Mouse (Mus musculus): Measurements from ENCODE around the gene Nek7.

The Nek7 gene

DNA sequence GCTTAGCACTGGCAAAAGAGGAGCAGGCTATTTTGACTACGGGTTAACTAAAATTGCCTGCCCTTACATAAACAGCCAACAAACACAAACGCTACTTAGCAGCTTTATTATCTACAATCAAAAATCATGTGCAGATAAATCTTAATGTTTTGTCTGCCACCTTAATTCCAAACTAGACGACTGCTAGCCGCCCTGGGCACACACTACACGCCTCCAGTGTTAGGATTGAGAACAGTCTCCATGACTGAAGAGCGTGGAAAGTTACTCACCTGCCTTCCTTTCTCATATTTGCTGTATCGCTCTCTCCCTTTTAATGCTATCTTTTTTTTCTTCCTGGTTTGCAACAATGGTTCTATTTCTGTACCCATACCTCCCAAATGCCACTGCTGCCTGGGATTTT, 12.1 kb downstream of the Nek7 start:
- DNase-seq (ENCODE audit: low spot score): no peak

DNA sequence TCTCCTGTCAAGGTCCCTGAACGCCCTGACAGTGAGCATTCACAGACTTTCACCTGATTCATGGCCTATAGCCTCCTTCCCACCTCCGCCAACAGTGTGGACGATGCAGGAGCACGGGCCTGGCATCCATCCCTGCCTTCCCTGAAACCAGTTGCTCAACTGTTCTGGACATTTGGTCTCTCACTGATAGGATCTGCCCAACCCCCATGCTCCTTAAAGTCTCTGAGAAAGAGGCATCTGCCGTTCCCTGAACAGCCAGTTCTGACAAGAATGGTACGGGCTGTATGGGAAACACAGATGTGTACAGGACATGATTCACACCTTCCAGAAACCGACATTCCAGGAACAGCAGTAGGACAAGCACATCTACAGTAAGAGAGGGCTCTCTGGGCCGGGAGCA, 13.2 kb downstream of the Nek7 start:
- no peak for DNase-seq (ENCODE audit: low spot score)

DNA sequence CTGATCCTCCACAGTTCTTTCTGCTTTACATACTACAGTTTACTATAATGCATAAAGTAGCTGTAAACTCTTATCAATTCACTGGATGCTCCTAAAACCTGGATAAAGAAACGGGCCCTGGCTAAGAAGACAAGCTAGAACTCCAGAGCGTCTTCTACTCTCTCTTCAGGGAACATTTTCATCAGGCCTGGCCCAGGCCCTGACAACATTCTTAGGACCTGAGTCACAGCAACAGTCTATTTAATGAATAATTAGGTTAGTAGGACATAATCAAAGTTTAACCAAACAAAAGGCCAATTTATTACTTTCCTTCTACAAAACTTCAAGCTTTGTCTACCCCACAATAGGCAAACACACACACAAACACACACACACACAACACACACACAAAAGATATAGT, 15.2 kb downstream of the Nek7 start:
- no peak for DNase-seq (ENCODE audit: low spot score)

DNA sequence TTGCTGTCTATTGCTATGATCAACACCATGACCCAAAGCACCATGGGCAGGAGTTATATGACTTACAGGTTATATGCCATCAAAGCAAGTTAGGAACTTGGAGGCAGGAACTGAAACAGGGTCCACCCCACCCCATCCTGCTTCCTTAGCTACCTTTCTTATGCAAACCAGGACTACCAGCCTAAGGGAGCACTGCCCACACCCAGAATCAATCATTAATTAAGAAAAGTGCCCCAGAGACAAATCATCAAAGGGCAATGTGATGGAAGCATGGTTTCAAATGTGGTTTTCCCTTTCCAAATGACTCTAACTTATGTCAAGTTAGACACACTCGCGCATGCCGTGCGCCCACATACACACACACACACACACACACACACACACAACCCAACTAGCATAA, 16.0 kb downstream of the Nek7 start:
- DNase-seq (ENCODE audit: low spot score): no peak

DNA sequence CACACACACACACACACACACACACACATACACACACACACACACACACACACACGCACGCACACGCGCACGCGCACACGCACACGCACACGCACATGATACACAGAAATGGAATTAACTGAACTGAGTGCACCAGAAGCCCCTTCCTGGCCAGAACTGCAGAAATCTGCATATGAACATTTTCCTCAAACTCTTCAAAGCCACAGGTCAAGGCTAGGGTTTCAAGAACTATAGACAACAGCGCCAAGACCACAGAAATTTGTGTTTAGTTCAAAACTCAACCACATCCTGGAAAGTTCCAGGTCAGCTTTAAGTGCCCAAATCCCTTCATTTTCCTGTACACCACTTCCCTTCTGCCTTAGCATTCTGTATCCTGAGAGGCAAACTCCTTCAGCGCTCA, 21.9 kb downstream of the Nek7 start:
- no peak for DNase-seq (ENCODE audit: low spot score)

DNA sequence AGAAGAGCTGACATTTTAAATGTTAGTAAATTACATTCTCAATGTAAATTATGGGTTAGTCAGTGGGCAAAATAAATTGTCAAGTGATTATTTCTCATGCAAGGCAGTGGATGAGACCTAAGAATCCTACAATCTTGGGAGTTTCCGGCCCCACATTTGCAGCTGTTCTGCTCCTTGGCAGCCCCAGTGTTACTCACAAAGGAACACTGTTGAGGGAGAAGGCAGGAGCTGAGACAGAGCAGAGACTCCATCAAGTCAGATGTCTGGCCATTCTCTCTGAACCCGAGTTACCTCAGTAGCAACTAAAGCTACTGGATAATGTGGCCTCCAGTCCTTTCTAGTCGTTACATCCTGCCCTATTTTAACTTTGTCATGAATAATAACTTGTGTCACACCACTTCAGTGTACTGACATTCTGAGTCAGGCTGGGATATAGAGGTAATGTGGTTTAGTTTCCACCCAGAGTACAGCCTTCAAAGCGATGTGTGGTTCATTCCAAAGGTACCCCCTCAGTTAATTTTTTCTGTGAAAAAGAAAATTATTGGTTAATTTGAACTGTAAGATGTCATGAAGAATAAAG, 23.7 kb downstream of the Nek7 start:
- DNase-seq (ENCODE audit: low spot score): no peak

DNA sequence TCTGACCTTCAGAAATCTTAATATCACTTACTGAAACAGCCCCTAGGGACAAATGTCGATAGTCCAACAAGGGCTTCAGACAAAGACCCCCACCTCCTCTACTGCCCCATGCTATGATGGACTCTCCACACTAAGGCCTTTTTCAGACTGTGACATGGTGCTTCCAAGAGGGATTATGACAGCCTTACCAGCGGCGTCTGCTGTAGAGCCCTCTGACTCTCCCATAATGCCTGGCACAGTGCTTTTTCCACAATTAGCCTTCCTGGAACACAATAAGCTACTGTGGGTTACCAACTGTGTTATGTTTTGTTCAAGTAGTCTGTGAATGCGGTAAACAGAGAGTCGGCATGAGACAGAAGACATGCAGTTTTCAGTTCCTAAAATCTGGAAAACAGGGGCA, 25.0 kb downstream of the Nek7 start:
- no peak for DNase-seq (ENCODE audit: low spot score)

DNA sequence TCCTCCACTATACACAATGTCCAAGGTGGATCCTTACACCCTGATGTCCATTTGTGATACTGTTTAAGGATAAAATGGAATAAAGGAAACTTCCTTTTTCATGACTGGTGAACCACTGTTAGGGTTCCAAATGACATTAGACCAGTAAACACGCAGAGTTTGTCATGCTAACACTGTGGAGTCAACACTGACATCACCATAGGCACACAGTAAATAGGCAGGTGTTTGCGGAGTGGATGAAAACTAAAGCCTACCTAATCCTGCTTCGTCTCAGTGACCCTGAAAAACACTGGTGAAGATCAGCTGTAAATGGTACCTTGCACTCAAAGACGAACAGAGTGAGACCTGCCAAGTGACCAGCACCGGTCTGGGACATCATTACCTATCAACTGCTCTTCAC, 26.0 kb downstream of the Nek7 start:
- DNase-seq (ENCODE audit: low spot score): no peak

DNA sequence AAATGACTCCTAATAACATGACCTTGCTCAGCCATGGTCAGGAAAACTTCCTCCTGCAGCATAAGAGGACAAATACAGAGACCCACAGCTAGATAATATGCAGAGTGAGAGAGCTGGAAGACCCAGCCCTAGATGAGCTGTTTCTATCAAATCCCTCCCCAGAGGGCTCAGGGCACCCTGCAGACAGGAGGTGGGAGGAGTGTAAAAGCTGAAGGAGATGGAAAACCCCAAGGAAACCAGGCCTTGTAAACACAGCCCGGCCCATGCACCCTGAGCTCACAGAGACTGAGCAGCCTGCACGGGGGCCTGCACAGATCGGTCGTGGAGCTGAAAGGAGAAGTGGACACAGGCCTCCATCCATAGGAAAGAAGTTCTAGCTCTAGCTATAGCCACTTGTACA, 27.5 kb downstream of the Nek7 start:
- DNase-seq (ENCODE audit: low spot score): no peak

DNA sequence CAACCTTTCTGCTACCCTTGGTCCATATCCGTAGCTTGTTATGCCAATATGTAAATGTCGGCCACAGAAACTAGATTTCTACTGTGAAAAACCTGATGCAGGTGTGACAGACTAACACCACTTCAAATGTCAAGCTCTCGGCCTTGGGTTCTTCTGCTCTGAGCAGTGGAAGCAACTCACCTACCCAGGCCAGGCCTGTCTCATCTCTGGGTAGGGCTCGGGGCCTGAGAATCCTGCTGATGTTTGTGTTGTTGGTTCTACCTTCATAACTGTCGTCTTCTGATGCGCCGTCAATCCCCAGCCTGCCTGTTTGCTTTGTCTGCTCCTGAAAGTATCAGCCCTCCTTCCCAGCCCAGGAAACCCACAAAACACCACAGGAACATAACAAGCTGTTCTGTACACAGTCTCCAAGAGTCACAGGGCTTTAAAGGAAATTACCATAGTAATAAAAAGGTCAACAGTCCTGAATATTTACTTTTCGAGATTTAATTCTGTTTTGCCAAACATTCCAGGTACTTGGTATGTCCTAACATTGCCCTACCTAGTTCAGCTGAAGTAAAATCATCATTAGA, 29.4 kb downstream of the Nek7 start:
- DNase-seq (ENCODE audit: low spot score): no peak

DNA sequence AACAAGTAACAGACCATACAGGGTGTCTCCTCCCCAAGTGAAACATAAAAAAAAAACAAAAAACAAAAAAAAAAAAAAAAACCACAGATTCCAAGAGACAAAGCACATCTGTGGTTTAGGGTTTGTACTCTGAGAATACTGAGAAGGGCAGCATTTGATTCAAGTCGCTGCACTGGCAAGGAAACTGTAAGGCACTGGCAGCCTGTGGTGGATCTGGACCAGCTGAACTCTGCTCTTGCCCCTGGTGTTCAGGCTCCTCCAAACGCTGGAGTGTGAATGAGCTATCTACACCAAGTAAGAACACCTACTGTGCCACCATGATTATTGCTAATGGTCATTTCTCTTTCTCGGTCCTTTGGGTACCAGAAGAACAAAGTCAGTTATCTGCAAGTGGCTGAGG, 30.8 kb downstream of the Nek7 start:
- DNase-seq (ENCODE audit: low spot score): no peak

DNA sequence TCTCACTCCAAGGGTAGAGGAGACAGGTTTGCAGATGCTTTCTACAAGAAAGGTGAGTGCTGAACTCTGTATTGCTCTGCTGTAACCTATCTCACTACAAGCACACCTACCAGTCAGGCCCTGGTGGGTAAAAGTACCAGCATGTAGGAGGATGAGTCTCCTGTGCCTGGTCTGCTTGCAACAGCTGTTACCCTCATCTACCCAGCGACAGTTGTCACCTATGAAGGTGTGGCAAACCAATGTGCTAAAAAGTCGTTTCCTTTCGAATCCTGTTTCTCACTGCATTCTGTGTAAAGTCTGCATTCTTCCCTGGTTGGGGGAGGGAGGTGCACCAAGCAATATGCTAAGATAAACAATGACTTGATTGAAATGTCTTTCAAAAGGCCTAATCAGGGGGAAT, 32.1 kb downstream of the Nek7 start:
- DNase-seq (ENCODE audit: low spot score): no peak

DNA sequence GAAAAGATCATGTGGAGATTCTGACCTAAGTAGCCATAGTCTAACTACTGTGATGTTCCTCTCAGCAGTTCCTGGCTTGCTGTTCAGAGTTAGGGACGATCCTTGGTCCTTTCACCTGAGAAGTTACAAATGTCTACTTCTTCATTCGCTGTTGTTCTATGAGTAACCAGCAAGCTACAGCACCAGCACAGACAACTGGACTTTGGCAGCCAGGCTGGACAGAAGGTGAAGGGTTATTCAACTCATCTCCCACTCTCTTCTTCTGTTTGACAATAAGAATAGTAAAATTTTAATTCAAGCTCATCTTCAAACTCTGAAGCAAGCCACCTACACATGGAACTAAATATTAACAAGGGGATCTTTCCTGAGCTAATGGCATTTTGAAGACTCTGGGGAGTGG, 33.0 kb downstream of the Nek7 start:
- no peak for DNase-seq (ENCODE audit: low spot score)

DNA sequence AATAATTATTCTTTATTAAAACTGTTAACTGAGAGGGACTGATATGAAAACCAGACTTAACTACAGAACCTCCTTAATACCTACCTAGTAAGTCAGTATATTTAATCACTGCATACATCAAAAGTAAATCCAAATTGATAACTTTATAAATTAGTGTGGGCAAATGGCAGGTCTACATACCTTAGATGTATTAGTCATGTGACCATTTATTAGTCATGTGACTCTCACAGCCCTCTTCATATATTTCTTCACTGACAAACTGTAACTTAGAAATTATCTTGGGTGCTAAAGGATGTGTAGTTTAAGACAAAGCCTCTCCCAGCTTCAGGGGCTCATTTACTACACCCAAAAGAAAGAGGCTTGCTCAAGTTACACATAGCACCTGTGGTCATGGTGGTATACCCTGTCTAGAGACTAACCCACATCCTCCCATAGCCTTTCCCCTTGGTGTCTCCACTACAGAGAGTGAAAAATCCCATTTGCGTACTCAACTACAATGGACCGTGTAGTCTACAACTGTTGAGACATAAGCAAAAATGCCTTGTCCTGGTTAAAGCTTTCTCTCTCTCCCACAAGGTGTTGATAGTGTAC, 35.4 kb downstream of the Nek7 start:
- DNase-seq (ENCODE audit: low spot score): no peak

DNA sequence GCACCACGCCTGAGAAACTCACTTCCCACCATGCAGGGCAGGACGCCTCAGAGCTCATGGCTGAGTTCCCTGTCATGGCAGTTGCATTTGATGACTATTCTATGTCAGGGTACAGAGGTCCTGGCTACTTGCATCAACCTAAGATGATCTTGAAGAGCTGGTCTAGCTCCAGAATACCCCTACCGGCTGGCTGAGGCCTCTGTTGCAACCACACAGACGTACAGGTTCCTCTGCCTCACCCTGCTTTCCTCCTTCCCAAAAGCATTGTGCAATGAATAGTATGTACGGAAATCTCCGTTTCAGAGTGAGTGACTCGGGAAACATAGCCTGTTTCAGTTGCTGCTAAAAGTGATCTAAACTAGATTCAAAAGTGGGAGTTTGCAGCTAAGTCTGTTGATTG, 37.7 kb downstream of the Nek7 start:
- no peak for DNase-seq (ENCODE audit: low spot score)

DNA sequence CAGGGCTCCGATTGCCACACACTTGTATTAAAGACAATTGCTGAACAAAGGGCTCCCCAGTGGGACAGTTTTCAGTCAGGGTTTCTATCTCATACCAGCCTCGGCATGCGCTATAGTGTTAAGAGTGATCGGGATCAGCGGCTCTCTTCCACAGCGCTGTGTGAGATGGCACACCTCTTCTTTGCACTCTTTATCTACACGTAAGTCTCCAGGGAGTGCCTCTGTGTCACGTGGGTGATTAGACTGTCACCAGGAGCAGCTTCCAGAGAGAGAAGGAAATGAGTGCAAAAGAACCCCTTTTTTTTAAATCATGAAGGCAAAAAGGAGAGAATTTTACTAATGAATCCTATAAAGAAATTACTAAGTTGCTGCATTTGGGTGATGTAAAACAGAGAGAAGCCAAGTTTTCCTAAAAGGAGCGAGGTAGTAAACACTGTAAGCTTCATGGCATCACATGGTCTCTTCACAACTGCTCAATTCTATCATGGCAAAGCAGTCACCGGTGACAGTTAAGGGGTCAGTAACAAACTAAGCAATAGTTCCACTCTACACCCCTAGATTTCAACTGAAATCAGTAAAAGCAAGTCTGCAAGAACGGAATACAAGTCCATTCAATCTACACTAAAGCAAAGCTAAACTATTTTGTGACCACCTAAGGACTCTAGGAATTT, 40.0 kb downstream of the Nek7 start:
- no peak for DNase-seq (ENCODE audit: low spot score)

DNA sequence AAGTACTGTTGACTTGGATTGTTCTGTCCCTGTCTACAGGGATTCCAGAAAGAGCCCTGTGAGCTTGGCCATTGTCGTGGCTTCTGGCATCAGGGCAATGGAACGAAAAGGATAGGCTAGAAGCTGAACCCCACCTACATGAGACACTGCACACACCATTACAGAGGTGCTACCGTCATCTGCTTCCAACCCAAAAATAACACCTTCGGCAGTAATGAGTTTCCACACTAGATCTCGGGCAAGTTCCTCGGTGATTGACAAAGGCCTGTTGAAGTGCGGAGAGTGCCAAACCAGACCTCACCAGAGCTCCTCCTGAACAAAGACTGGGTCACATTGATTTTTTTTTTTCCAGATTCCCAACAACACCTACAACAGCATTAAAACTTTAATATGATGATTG, 40.7 kb downstream of the Nek7 start:
- no peak for DNase-seq (ENCODE audit: low spot score)

DNA sequence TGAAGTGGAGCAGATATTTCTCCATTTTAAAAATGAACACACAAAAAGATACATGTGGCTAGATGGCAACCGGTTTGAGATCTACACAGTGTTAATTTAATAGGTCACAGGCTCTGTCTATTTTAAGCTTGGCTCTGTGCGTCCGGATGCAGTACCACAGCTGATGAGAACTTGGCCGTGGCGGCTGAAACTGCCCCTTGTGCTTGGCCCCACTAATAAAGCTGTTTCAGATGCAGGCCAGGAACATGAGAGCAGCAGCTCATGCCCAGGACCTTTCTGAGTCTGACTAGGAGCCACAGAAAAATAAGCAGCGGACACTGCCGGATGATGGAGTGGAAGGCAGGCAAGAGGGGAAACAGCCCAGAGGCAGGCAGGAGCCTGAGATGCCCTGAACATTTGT, 43.1 kb downstream of the Nek7 start:
- no peak for DNase-seq (ENCODE audit: low spot score)

DNA sequence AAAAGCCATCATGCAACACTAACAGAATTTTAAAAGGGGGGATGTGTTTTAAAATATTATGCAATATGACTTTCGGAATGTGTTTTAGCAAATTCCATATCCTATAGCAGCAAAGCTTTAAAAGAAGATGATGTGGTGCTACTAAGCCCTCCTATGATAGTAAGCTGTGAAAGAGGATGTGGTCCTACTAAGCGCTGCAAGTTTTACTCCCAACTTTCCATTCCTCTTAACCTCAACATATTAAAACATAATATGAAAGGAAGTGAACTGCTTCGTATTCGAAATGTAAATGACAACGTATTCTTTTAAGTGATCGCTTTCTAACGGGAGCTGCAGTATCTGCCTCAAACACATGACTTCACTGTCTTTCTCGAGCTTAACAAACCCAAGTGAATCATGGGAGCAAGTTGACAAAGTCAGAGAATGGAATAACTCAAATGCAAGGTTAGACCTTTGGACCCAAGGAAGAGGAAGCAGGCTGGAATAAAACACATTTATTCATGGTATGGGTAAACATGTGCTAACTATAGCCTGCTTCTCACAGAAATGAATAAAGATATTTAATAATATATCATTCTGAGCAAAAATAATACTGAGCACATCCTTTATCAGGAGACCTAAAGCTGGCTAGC, 43.8 kb downstream of the Nek7 start:
- no peak for DNase-seq (ENCODE audit: low spot score)

DNA sequence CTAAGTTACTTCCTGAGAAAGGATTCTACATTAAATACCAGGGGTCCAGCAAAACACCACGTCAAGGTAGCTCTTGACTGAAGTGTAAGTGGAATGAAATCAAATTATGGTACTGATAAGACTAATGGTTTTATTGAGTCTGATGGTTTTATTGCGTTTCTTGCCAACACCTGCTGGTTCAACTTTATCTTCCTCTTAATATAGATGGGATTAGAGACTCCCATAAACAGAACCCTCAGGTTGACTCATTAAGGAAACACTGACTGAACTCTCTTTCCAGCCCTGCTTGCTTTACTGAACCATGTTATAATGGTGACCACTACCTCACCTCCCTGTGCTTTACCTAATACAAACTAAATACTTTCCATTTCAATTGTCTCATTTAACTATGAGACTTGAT, 44.3 kb downstream of the Nek7 start:
- DNase-seq (ENCODE audit: low spot score): no peak

DNA sequence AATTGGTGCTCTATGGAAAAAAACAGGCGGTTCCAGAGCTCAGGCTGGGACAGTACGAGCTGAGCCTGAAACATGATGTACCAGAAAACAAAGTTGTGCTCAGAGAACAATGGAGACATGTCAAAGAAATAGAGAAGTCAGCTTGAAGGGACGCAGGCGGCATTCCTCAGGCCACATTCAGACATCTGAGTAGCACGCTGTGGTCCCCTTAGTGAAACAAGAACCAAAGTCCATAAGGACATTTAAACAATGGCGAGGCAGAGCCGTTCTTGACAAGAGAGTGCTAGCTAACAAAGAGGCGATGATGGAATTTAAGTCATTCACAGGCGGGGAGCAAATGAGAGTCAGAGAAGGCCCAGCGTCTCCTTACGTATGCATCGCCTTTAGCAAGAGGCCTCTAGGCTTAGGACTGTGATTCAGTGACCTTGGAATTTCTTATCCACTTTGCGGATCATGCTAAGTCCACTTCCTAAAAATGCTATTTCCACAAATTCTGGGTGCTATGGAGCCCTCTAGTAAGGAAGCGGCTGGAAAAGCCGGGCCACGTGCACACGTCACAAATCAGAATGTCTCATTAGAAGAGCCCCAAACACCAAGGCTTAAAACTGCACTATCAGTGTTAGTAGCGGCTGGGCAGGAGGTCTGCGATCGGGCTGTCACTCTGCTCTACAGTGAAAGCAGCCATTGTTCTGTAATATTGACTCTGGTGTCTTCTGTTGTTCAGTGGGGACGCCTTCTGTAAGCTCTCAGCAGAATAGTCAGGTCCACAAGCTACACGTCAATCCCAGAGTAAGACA, 48.2 kb downstream of the Nek7 start:
- DNase-seq (ENCODE audit: low spot score): no peak

DNA sequence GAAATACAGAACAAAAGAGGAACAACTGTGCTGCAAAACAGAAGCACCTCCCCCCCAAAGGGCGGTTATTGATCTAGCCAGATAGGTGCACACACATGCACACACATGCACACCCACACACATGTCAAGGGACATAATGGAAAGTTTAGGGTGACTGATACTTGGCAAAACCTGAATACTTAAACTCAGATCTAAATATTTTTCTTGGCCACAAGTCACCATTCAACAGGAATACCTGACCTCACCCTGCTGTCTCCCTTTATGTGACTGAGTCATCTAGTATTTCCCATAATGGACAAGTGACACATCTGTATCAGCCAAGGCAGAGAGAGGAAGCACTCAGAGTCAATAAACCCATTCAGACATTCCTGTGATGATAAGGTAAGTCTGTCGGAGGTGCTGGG, 48.9 kb downstream of the Nek7 start:
- DNase-seq (ENCODE audit: low spot score): no peak
